Mouse (Mus musculus) spleen, adult 2 months (tissue): ENCODE measurements around the gene Best3.

Source experiments
- CTCF ChIP-seq: fragments of 200-500 bp; IDR thresholded peaks from 2 replicates; pipeline ENCODE4 v1.5.1; 2011; ENCODE audit warnings: mild to moderate bottlenecking, inconsistent platforms; ENCODE audit not compliant: insufficient read depth, insufficient read length, insufficient replicate concordance; ENCODE audit errors: extremely low read depth
- POLR2A ChIP-seq: fragments of 200-500 bp; IDR thresholded peaks from 2 replicates; pipeline ENCODE4 v1.6.1; 2011; ENCODE audit warnings: low read depth, low read length, inconsistent platforms

- TF ChIP-seq POLR2A, result no peak
- no peak for TF ChIP-seq CTCF
Measured at GRCm38 (mm10) chr10:116944940-116945339, 41.2 kb upstream of the Best3 start.
